Mouse (Mus musculus) liver (tissue): ENCODE measurements around the gene Med6.
A peak's percentile ranks its signal among the peaks of the same experiment; 100 is the strongest.

Experiments
- DNase-seq: peaks from one replicate; pipeline ENCODE4 v3.0.0-alpha.2; 2020; ENCODE audit warnings: mixed read lengths

Med6 gene

GRCm38 (mm10) chr12:81594902-81595671 lies at the start of gene Med6:
Gene Med6, minus strand, starts transcription at chr12:81595008.
- peak; percentile 99 for DNase-seq

GRCm38 (mm10) chr12:81642361-81643082 lies 47.7 kb upstream of the Med6 start:
- no peak for DNase-seq

GRCm38 (mm10) chr12:81640656-81641055 lies 45.8 kb upstream of the Med6 start:
- DNase-seq, result no peak

- no peak for DNase-seq
Observed at GRCm38 (mm10) chr12:81633246-81633645, 38.4 kb upstream of the Med6 start.

- no peak for DNase-seq
Observed at GRCm38 (mm10) chr12:81631661-81632401, 37.0 kb upstream of the Med6 start.

- peak; percentile 12 for DNase-seq
Observed at GRCm38 (mm10) chr12:81630915-81631660, 36.3 kb upstream of the Med6 start, which contains the start of gene Ttc9. Gene Ttc9, plus strand, starts transcription at chr12:81631249.

GRCm38 (mm10) chr12:81630520-81630914 lies 35.7 kb upstream of the Med6 start:
- DNase-seq, result peak; percentile 5

GRCm38 (mm10) chr12:81628091-81628490 lies 33.3 kb upstream of the Med6 start:
- no peak for DNase-seq

GRCm38 (mm10) chr12:81627426-81627825 lies 32.6 kb upstream of the Med6 start:
- no peak for DNase-seq

GRCm38 (mm10) chr12:81626226-81626861 lies 31.5 kb upstream of the Med6 start:
- DNase-seq, result no peak

- no peak for DNase-seq
Observed at GRCm38 (mm10) chr12:81623377-81623776, 28.6 kb upstream of the Med6 start.

GRCm38 (mm10) chr12:81619302-81619701 lies 24.5 kb upstream of the Med6 start:
- peak; percentile 50 for DNase-seq

- DNase-seq, result no peak
Observed at GRCm38 (mm10) chr12:81616980-81617379, 22.2 kb upstream of the Med6 start.

- DNase-seq, result no peak
Observed at GRCm38 (mm10) chr12:81615807-81616206, 21.0 kb upstream of the Med6 start.

GRCm38 (mm10) chr12:81609445-81609844 lies 14.6 kb upstream of the Med6 start:
- no peak for DNase-seq

- no peak for DNase-seq
Observed at GRCm38 (mm10) chr12:81604995-81605784, 10.4 kb upstream of the Med6 start.

GRCm38 (mm10) chr12:81596547-81597262 lies 1.9 kb upstream of the Med6 start:
- peak; percentile 43 for DNase-seq

GRCm38 (mm10) chr12:81568374-81568773 lies 26.4 kb downstream of the Med6 start, which contains the start of gene Adam21:
Gene Adam21, minus strand, starts transcription at chr12:81568474.
- no peak for DNase-seq

GRCm38 (mm10) chr12:81567931-81568330 lies 26.9 kb downstream of the Med6 start:
- DNase-seq, result no peak

- DNase-seq, result no peak
Observed at GRCm38 (mm10) chr12:81564173-81564572, 30.6 kb downstream of the Med6 start.
